Mouse (Mus musculus) heart, embryonic 11.5 days (tissue): ENCODE data around the gene Mcpt4. TPM values are rescaled to one million over a fixed set of nuclear protein-coding genes. Genes with fewer than 3 reads are reported as not detected.
"Not testable (repeated sequence)": the region's sequence is repeated elsewhere in the genome, so short reads cannot be mapped to it uniquely, and the experiment has no call there.

ENCODE experiments used
- ATAC-seq: fragments of 200-750 bp; cut with Nextera tagmentation; replicated peaks from 2 replicates; pipeline ENCODE4 v1.8.0; 2017; ENCODE audit warnings: moderate library complexity; ENCODE audit not compliant: insufficient number of reproducible peaks, low FRiP score, low TSS enrichment
- H3K27ac ChIP-seq: fragments of 300-500 bp; sonication (generic); 2 replicates; pipeline ENCODE4 v1.5.1; 2014; ENCODE audit warnings: mild to moderate bottlenecking, low read depth, low read length
- H3K27me3 ChIP-seq: fragments of 300-500 bp; sonication (generic); 2 replicates; pipeline ENCODE4 v1.6.1; 2014; ENCODE audit warnings: mild to moderate bottlenecking, low read length, mixed read lengths; ENCODE audit not compliant: control insufficient read depth, insufficient read depth
- H3K36me3 ChIP-seq: fragments of 300-500 bp; sonication (generic); 2 replicates; pipeline ENCODE4 v1.6.1; 2014; ENCODE audit warnings: mild to moderate bottlenecking, low read length, moderate library complexity, mixed read lengths; ENCODE audit not compliant: control insufficient read depth, insufficient read depth
- H3K4me1 ChIP-seq: fragments of 300-500 bp; sonication (generic); 2 replicates; pipeline ENCODE4 v1.6.1; 2014; ENCODE audit warnings: low read length; ENCODE audit not compliant: control insufficient read depth, insufficient read depth
- H3K4me2 ChIP-seq: fragments of 300-500 bp; sonication (generic); 2 replicates; pipeline ENCODE4 v1.6.1; 2014; ENCODE audit warnings: mild to moderate bottlenecking, moderate library complexity
- H3K4me3 ChIP-seq: fragments of 300-500 bp; sonication (generic); 2 replicates; pipeline ENCODE4 v1.5.1; 2014; ENCODE audit warnings: low read depth, low read length
- H3K9ac ChIP-seq: fragments of 300-500 bp; sonication (generic); 2 replicates; pipeline ENCODE4 v1.6.1; 2014; ENCODE audit warnings: mild to moderate bottlenecking, low read depth, low read length, moderate library complexity
- H3K9me3 ChIP-seq: fragments of 300-500 bp; sonication (generic); replicated peaks from 2 replicates; pipeline ENCODE4 v1.6.1; 2016; ENCODE audit warnings: low read length; ENCODE audit not compliant: control insufficient read depth
- WGBS: fragments of 180-500 bp; shearing (Covaris S2); extraction: QIAGEN DNeasy Blood & Tissue Kit; methylation state at CpG from one replicate; pipeline ENCODE4 v1.1.7; 2014; ENCODE audit not compliant: insufficient replicate concordance; 5-methylcytosine and 5-hydroxymethylcytosine counted together
- polyA plus RNA-seq: library from polyadenylated mRNA; unstranded; fragments of >200 nt; fragmentation: Nextera tagmentation; extraction: Ambion mirVana; gene quantifications from 2 replicates; pipeline ENCODE4 v1.2.1, GENCODE M21; 2014

The Mcpt4 gene
- polyA plus RNA-seq, 1 experiment from 2014 or later: not detected

GRCm38 (mm10) chr14:56085167-56085566, 23.1 kb upstream of the Mcpt4 start, which contains the start of gene Mcpt8:
Gene Mcpt8, minus strand, starts transcription at chr14:56085273.
- Histone ChIP-seq H3K27me3 (no peaks in the 10 kb centered on the region), H3K4me2 (no peak within 1 kb of the TSS), H3K4me1 (no peaks in the 10 kb centered on the region), H3K36me3 (no peaks in the 10 kb centered on the region), H3K27ac (no peak within 1 kb of the TSS), H3K9ac (no peak within 1 kb of the TSS), H3K4me3 (no peak within 1 kb of the TSS), H3K9me3 (no peaks in the 10 kb centered on the region)
- WGBS: 92% methylated on average over 2 of the region's 2 CpGs
- no peak for ATAC-seq

- H3K4me2 ChIP-seq: no peak overlapping the region
- H3K27ac ChIP-seq: no peak overlapping the region
- H3K9ac ChIP-seq: no peak overlapping the region
- H3K9me3 ChIP-seq: no peaks in the 10 kb centered on the region
- ATAC-seq: no peak
- H3K4me1 ChIP-seq: no peaks in the 10 kb centered on the region
- H3K36me3 ChIP-seq: no peaks in the 10 kb centered on the region
- no peak overlapping the region for H3K4me3 ChIP-seq
- no peaks in the 10 kb centered on the region for H3K27me3 ChIP-seq
- WGBS: 80% methylated on average over 4 of the region's 4 CpGs
These were observed 19.9 kb upstream of the Mcpt4 start for GRCm38 (mm10) chr14:56082016-56082415.

- no peak for ATAC-seq
- 37% methylated on average over 4 of the region's 4 CpGs for WGBS
These were observed 4.4 kb downstream of the Mcpt4 start for GRCm38 (mm10) chr14:56057722-56058121.

GRCm38 (mm10) chr14:56055408-56055807, 6.7 kb downstream of the Mcpt4 start:
- no peak for ATAC-seq

More at GRCm38 (mm10) chr14:56057722-56058121, 4.4 kb downstream of the Mcpt4 start:
- Histone ChIP-seq H3K27me3 (no peaks in the 10 kb centered on the region), H3K36me3 (no peaks in the 10 kb centered on the region), H3K9ac (no peak overlapping the region), H3K4me1 (peaks cover 3% of the 10 kb centered on the region; the same call in 1 of the 2 replicates), H3K9me3 (no peaks in the 10 kb centered on the region), H3K4me2 (no peak overlapping the region), H3K4me3 (no peak overlapping the region), H3K27ac (no peak overlapping the region)

GRCm38 (mm10) chr14:56041792-56042191, 20.3 kb downstream of the Mcpt4 start, which contains the start of gene Mcpt2:
Gene Mcpt2, plus strand, starts transcription at chr14:56042041.
- H3K4me1 ChIP-seq, H3K9me3 ChIP-seq, H3K27me3 ChIP-seq, H3K9ac ChIP-seq, H3K4me3 ChIP-seq, H3K36me3 ChIP-seq, H3K27ac ChIP-seq, ATAC-seq, H3K4me2 ChIP-seq: not testable (repeated sequence)
- 15% methylated on average over 1 of the region's 1 CpGs for WGBS

More at GRCm38 (mm10) chr14:56055408-56055807, 6.7 kb downstream of the Mcpt4 start:
- no peaks in the 10 kb centered on the region for H3K36me3 ChIP-seq
- H3K4me2 ChIP-seq: no peak overlapping the region
- H3K4me1 ChIP-seq: peaks cover 3% of the 10 kb centered on the region; the same call in 1 of the 2 replicates
- H3K27me3 ChIP-seq: no peaks in the 10 kb centered on the region
- no peaks in the 10 kb centered on the region for H3K9me3 ChIP-seq
- H3K9ac ChIP-seq: no peak overlapping the region
- no peak overlapping the region; the same call in 1 of the 2 replicates for H3K27ac ChIP-seq
- H3K4me3 ChIP-seq: no peak overlapping the region
- 62% methylated on average over 3 of the region's 3 CpGs for WGBS

GRCm38 (mm10) chr14:56034433-56034832, 27.7 kb downstream of the Mcpt4 start:
- no peak overlapping the region for H3K27ac ChIP-seq
- no peaks in the 10 kb centered on the region for H3K9me3 ChIP-seq
- H3K9ac ChIP-seq: no peak overlapping the region
- no peak overlapping the region for H3K4me2 ChIP-seq
- 68% methylated on average over 2 of the region's 2 CpGs for WGBS
- no peaks in the 10 kb centered on the region for H3K36me3 ChIP-seq
- H3K4me1 ChIP-seq: no peaks in the 10 kb centered on the region
- no peak overlapping the region for H3K4me3 ChIP-seq
- no peaks in the 10 kb centered on the region for H3K27me3 ChIP-seq
- ATAC-seq: no peak

- H3K4me1 ChIP-seq, H3K9me3 ChIP-seq: not testable (repeated sequence)
These were observed 31.7 kb downstream of the Mcpt4 start, which contains the start of gene Mcpt9 for GRCm38 (mm10) chr14:56030395-56030794. Gene Mcpt9, minus strand, starts transcription at chr14:56030495.

GRCm38 (mm10) chr14:56021305-56021704, 40.8 kb downstream of the Mcpt4 start:
- not testable (repeated sequence) for H3K27me3 ChIP-seq, H3K27ac ChIP-seq, H3K4me1 ChIP-seq, ATAC-seq, H3K9me3 ChIP-seq, H3K36me3 ChIP-seq, H3K4me2 ChIP-seq, H3K9ac ChIP-seq, H3K4me3 ChIP-seq
- WGBS: 60% methylated on average over 3 of the region's 4 CpGs

More at GRCm38 (mm10) chr14:56030395-56030794, 31.7 kb downstream of the Mcpt4 start, which contains the start of gene Mcpt9:
- H3K27me3 ChIP-seq, H3K27ac ChIP-seq, H3K36me3 ChIP-seq, ATAC-seq, H3K9ac ChIP-seq, H3K4me3 ChIP-seq, H3K4me2 ChIP-seq: not testable (repeated sequence)
- WGBS: 80% methylated on average over 3 of the region's 3 CpGs

- ATAC-seq: no peak
- Histone ChIP-seq H3K4me2 (no peak overlapping the region), H3K36me3 (no peaks in the 10 kb centered on the region), H3K27me3 (no peaks in the 10 kb centered on the region), H3K9me3 (no peaks in the 10 kb centered on the region), H3K4me3 (no peak overlapping the region), H3K9ac (no peak overlapping the region), H3K4me1 (no peaks in the 10 kb centered on the region), H3K27ac (no peak overlapping the region)
- 55% methylated on average over 1 of the region's 1 CpGs for WGBS
These were observed 42.7 kb downstream of the Mcpt4 start for GRCm38 (mm10) chr14:56019446-56019845.
